Mouse (Mus musculus) kidney, postnatal 10 days (tissue): ENCODE data around the gene Spata45.

ENCODE experiments used
- DNase-seq: peaks from one replicate; pipeline ENCODE4 v3.0.0; 2021; ENCODE audit warnings: mixed read lengths

The Spata45 gene

DNA sequence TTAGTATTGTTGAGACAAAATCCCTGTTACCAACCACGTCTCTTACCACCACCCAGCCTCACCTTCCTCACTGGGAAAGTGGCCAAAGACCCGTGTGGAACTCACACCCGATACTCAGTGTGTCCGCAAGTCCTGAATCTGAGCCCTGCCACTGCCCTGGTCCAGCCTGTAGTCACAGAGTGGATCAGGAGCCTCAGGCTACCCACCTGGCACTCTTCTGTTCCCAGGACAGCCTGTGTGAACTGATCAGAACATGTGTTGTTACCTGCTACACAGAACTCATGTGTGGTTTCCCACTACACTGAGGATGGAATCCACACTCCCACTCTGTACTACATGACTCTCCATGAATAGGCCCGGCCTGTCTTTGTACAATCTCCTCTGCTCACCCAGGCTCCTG, 5.7 kb downstream of the Spata45 start:
- DNase-seq: no peak

- DNase-seq: peak; percentile 46
Observed at GRCm38 (mm10) chr1:191042688-191043087, 6.2 kb downstream of the Spata45 start.

- DNase-seq: no peak
Observed at GRCm38 (mm10) chr1:191045264-191045663, 8.8 kb downstream of the Spata45 start.

DNA sequence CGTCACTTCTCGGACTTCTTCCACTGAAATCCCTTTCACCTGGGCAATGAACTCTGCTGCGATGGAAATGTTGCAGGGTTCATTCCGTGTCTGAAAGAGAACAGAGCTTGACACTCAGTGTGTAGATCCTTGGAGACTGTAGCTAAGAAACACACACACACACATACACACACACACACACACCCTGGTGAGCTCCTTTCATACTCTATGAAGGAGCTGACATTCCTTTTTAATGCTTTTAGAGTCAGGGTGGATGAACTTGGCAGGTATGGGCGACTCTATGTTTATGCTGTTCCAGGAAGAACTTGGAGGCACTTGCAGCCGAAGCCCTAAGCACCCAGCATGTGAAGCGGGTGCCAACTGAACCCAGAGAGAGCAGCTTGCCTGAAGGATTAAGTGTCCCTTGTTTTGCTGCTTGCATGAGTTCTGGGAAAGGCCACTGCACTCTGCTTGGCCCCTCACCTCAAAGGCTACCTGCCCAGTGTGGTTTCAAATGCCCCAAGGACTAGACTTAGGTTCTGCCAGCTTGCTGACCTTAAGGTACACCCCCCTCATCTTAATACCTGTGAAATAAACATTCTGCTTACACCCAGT, 9.9 kb downstream of the Spata45 start:
- no peak for DNase-seq

- no peak for DNase-seq
Observed at GRCm38 (mm10) chr1:191053555-191053954, 17.1 kb downstream of the Spata45 start.

DNA sequence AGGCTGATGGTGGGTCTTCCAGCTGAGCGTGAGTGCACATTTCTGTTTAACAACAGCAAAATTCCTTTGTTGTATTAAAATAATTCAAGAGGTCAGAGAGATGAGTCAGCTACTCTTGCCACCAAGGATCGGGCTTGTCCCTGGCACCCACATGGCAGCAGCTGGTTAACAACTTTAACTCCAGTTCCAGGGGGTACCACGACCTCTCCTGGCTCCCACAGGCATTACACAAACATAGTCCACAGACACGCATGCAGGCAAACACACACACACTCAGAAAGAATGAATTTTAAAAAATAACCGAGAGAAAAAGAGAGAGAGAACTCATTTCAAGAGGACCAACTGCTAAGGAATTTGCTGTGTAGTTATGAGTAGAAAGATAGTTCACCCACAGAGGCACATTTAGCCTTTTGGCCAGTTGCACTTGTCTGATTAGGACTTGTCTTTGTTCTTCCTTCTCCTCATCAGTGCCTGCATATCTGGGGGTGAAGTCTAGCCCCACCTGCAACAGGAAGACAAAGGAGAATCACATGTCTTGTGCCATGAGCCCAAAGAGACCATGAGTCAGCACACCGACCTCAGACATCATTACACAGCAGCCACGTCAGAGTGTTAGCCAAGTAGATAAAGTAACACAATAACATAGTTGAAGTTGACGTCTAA, 18.6 kb downstream of the Spata45 start:
- no peak for DNase-seq

GRCm38 (mm10) chr1:191055533-191055873, 19.1 kb downstream of the Spata45 start:
- DNase-seq: no peak

GRCm38 (mm10) chr1:191057461-191057860, 21.0 kb downstream of the Spata45 start:
- DNase-seq: no peak

GRCm38 (mm10) chr1:191062241-191062780, 25.9 kb downstream of the Spata45 start:
- DNase-seq: no peak

- DNase-seq: peak; percentile 93
Observed at GRCm38 (mm10) chr1:191062781-191063485, 26.5 kb downstream of the Spata45 start, which contains the start of the genes Tatdn3 and Nsl1. Gene Tatdn3, minus strand, starts transcription at chr1:191062932. Gene Nsl1, plus strand, starts transcription at chr1:191063012.

DNA sequence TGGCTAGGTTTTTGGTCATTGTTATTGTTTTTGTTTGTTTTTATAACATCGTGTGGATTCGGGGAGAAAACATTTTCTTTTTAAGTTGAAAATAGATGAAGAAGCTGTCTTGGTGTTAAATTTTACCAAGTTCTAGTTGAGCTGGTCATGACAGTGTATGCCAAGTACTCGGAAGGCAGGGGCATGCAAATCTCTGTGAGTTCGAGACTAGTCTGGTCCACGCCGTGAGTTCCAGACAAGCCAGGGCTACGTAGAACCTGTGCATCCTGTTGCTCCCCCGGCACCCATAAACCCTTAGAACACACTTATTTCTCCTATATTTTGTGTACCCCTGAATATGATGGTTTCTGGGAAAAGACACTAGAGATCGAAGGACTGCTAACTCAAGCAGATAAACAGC, 27.3 kb downstream of the Spata45 start:
- DNase-seq: no peak

- no peak for DNase-seq
Observed at GRCm38 (mm10) chr1:191064535-191064934, 28.1 kb downstream of the Spata45 start.

- no peak for DNase-seq
Observed at GRCm38 (mm10) chr1:191065188-191065587, 28.7 kb downstream of the Spata45 start.

DNA sequence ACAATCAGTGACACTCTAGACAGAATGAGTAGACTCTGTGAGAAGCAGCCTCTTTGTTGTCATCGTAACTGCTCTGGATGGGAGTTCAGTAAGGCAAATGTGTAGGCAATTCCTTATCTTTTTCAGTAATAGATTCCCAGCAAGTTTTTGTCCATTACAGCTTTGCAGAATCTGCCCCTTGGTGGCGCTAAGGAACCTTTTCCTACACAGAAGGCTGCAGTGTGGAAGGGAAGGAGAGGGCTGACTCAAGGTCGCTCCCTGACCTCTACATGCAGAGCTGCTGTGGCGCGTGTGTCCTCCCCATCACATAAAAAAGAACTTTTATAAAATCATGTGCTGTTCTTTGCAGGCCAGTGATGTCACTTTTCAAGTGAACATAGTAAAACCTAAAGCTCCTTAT, 31.9 kb downstream of the Spata45 start:
- peak; percentile 53 for DNase-seq

GRCm38 (mm10) chr1:191070259-191070658, 33.8 kb downstream of the Spata45 start:
- DNase-seq: no peak

- no peak for DNase-seq
Observed at GRCm38 (mm10) chr1:191071613-191072012, 35.2 kb downstream of the Spata45 start.

- no peak for DNase-seq
Observed at GRCm38 (mm10) chr1:191072329-191072913, 36.0 kb downstream of the Spata45 start.

DNA sequence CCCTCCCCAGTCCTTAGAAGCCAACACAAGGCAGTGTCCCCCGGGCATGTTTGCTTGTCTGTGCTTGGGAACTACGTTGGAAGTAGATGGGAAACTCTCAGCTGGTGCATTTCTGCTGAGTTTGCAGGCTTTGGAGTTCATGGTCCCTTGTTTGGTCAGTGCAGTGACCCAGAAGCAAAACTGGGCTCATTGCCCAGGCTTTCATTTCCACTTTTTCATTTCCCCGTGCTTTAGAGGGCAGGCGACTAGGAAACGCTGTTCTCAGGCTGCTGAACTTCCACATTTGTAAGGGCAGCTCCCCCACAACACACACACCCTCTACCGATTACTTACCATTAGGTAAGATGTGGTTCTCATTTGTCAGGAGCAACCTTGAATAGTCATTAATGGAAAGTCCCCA, 36.6 kb downstream of the Spata45 start:
- DNase-seq: peak; percentile 88

DNA sequence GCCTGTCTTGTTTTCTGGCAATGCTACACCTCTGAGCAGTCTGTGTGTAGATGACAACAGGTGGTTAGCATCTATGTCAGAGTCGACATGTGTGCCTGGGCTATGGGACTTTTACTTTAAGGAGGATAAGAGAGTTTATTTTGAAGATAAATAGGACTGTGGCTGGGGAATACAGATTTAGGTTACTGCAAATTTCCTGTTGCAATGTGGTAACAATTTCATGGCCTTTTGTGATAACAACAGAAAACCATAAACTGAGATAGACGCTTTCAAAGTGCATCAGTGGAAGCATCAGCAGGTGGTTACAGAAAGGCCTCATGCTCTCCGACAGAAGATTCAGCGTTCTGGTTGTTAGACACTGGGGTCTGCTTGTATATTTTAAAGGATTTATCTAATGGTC, 37.0 kb downstream of the Spata45 start:
- no peak for DNase-seq

- peak; percentile 82 for DNase-seq
Observed at GRCm38 (mm10) chr1:191075199-191075883, 38.9 kb downstream of the Spata45 start.

DNA sequence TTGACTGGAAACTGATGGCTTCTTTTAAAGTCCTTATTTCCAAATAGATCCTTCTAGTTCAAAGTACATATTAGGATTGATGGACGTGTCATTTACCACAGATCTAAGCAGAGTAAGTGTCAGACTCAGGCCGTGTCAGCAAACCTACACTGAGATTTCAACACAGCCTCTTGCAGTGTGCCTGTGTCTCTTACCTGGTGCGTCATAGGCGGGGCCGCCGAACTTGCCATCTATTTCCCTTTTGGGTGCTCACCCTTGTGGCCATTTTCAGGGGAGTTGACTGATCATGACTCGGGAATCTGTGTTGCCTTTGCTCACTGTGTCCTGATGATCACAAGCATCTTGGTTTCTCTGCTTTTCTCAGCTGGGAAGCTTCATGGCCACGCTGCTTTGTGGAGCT, 46.8 kb downstream of the Spata45 start:
- DNase-seq: no peak

GRCm38 (mm10) chr1:191084951-191085559, 48.6 kb downstream of the Spata45 start:
- peak; percentile 83 for DNase-seq
